Mouse (Mus musculus) megakaryocyte-erythroid progenitor cell, adult 5-6 weeks (primary cell): ENCODE measurements around the gene Sbf1. TPM values are rescaled to one million over a fixed set of nuclear protein-coding genes. Genes with fewer than 3 reads are reported as not detected.

Experiments
- ATAC-seq: replicated peaks from 2 replicates; pipeline ENCODE4 v1.8.0; 2016; ENCODE audit warnings: mild to moderate bottlenecking, inconsistent platforms; ENCODE audit not compliant: severe bottlenecking, poor library complexity, low FRiP score, low TSS enrichment
- total RNA-seq, 2 experiments: library from RNA; stranded (forward) in 1 of 2; stranded (reverse) in 1 of 2; fragments of 200-1000, 215-1000 nt in 1 of 2; fragments of >200 nt in 1 of 2; fragmentation: Nextera tagmentation in 1 of 2; gene quantifications; 2 replicates each; pipeline ENCODE4 v1.2.3; 2014 to 2017

Gene Sbf1
- total RNA-seq, 2 experiments from 2014 or later, result 83.9 to 161 TPM

DNA sequence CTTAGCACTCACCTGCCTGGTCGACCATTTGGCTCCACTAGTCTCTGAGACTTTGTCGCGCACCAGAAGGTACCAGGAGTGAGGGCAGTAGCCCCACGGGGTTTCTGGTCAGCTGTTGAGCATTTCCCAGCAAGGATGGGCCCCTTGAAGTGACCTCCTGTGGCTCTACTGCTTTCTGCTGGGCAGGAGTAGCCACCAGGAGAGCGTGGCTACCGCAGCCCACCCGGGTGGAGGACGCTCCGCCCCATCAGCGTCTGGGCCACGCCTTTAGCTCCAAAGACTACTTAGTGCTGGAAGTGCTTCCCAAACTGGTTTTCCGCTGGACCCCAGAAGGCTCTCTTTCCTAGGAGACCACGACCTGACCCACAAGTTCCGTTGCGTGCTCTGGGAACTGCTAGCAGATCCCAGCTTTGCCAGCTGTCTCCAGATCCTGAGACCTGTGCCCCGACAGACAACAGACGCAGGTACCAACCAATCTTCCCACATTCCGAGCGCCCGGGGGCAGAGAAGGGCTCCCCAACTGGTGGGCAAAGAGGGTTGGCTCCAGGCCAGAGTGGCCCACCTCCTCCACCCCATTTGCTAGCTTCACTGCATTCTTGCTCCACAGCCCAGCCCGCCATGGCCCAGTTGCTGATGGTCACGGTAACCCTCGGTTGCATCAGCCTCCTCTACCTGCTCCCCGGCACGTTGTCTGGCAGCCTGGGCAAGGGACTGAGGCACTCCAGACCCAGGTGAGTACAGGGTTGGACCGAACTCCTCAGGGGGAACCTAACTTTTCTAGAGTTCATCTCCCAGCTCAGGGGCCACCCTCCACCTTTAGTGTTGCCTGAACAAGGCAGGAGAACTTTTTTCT lies 7.8 kb upstream of the Sbf1 start, which contains the start of gene Adm2:
Gene Adm2 (plus strand): TSS at position 51 of the 853 bp plus-strand sequence.
- no peak for ATAC-seq

DNA sequence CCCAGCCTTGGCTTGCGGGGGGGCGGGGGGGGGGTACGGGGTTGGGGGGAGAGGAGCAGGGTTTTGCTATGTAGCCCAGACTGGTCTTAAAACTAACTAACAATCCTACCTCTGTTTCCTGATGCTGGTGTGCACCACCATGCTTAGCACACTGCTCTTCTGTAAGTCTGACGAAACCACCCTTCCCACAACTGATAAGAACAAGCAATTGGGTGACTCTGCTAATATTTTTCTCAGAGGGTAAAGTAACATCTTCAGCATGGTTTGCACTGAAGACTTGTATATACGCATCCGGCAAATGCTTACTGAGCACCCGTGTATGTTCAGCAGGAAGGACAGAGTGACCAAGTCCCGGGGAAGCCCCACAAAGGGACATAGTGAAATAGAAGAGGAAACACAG lies 6.2 kb upstream of the Sbf1 start:
- peak; percentile 79 for ATAC-seq

GRCm38 (mm10) chr15:89316146-89316545 lies 1.0 kb upstream of the Sbf1 start:
- ATAC-seq, result no peak

DNA sequence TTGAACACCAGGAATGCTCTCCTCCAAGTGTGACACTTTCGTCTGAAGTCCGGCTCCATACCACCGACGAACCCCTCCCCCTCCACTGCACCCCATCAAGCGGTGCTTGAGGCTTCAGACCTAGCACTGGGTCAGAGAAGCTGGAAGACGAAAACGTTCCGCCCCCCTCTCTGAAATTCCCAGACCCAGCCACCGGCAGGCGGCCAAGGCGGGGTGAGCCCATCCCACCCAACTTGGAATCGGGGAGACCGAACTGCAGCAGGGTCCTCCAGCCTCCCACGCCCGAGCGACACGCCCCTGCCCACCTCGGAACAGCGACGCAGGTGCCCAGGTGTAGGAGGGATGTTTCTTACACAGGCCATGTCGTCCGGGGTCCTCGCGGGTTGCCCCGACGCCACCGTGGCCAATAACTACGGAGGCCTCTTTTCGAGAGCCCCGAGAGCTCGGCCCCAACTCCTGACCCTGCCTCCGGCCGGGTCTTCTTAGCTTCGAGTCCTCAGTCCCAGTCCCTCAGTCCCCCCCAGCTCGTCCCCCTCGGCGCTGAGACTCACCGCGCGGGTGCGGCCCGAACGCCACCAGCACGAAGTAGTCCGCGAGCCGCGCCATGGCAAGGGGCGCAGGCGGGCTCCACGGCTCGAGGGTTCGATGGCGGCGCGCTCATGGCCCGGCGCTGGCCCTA lies 461 bp downstream of the Sbf1 start:
- no peak for ATAC-seq

- ATAC-seq, result peak; percentile 8; the same call in 1 of the 2 replicates
Measured at GRCm38 (mm10) chr15:89314107-89314506, 1.0 kb downstream of the Sbf1 start.

DNA sequence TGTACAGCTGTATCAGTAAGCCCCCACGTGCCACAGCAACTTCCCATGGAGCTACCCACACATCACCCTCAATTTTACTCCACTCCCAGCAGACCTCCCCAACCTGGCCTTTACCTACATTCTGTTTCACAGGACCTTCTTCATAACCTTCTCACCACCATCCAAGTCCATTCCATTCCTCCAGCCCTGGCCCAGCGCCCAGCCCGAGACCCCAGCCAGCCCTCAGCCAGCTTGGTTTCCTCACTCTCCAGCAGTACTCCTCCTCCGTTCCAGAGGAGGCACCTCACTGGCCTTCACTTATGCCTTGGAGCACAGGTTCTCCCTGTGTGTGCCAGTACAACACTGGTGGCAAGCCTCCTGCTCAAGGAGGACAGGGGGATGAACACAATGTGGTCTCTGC lies 1.8 kb downstream of the Sbf1 start:
- no peak for ATAC-seq

DNA sequence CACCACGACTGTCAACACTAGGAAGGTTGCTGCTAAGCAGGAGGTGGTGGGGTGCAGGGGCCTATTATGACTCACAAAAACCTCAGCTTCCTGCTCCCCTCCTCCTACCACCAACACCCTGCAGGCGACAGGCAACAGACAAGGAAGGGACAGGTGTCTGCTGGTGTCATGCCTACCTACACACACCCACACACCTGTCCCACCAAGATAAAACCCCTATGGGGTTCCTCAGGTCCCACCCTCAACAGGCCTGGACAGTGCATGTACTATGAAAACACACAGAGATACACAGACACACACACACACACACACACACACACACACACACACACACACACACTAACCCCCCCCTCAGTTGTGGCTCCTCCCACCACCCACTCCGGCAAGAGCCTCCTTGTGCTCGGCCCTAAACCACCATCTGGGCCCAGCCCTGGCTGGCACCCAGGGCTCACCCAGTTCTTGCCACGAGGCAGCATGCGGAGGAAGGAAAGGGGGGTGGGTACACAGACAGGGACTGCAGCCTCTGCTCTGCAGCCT lies 5.1 kb downstream of the Sbf1 start:
- ATAC-seq, result peak; percentile 53

GRCm38 (mm10) chr15:89308406-89309139 lies 6.5 kb downstream of the Sbf1 start:
- ATAC-seq, result no peak

- ATAC-seq, result no peak
Measured at GRCm38 (mm10) chr15:89307461-89307860, 7.7 kb downstream of the Sbf1 start.

DNA sequence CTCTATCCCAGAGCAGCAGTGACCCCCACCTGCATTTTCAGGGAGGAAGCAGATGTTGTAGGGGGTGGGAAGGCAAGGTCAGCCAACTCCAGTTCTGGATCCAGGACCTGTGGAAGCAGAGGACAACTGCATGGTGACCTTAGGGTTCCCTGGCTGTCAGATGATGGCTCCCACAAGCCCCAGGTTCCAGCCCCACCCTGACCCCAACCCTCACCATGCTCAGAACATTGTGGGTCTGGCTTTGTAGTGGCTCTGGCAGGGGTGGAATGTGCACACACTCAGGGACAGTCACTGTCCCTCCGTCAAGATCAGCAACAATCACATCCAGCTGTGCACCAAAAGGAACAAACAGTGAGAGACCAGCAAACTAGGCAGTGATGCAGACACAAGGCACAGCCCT lies 9.1 kb downstream of the Sbf1 start:
- no peak for ATAC-seq

GRCm38 (mm10) chr15:89300600-89300999 lies 14.5 kb downstream of the Sbf1 start:
- no peak for ATAC-seq

GRCm38 (mm10) chr15:89300180-89300579 lies 14.9 kb downstream of the Sbf1 start:
- no peak for ATAC-seq

DNA sequence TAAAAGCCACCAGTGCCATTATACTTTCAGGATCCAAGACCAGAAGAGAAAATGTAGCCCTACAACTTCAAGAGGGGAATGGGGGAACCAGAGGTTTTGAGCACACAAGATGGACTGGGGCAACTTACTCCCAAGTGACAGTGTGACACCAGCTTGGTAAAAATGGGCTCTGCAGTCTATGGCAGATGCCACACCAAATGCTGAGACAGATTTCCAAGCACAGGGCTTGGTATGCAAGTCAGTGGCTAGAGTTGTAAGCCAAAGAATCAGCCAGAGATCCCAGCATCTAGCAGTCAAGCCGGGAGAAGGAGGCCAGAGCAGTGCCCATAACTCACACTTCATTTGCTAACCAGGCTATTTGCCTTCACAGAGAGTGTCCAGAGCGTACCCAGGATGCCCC lies 17.4 kb downstream of the Sbf1 start:
- ATAC-seq, result no peak

DNA sequence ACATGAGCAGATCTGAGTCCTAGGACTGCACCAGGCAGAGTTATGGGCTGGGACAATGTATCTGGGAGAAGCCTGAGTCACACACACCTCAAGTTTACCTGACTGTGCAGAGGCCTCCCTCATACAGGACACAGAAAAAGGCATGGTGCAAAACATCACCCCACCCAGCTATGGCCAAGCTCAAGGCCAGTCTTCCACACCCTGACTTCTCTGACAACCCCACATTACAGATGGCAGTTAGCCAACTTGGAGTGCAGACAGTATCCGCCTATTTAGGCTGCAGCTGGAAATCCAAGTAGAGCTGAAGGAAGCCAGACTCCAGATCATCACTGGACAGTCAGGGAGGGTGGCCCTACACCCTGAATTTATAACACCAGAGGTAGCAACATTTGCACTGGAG lies 18.6 kb downstream of the Sbf1 start:
- ATAC-seq, result 0 out of 2 replicates have a peak, but pooled peaks have one; percentile 10

DNA sequence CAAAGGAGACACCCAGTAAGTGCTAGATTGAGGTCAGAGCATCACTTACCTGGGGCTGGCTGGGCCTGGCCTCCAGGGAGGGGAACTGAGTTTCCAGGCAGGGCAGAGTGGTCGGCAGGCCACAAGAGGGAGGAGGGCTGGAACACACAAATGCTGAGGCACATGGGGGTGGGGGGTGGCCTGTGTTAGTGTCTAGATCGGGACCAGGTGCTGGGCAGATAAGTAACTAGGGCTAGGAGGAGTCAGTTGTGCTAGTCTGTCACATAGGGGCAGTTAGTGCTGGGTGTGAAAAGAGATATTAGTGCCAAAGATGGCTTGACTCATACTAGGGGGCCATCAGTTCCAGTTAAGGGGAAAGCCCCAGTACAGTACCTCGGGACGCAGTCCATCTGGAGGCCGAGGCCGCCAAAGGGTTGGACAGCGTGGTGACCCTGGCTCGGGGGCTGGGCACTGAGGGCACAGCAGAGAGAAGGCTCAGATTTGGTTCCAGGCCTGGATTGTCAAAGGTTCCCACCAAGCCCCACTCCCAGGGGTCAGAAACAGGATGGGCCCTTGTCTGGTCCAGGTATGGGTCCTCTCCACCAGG lies 19.4 kb downstream of the Sbf1 start:
- ATAC-seq, result peak; percentile 69

GRCm38 (mm10) chr15:89293778-89294177 lies 21.3 kb downstream of the Sbf1 start:
- ATAC-seq, result no peak

- ATAC-seq, result no peak
Measured at GRCm38 (mm10) chr15:89292795-89293194, 22.3 kb downstream of the Sbf1 start.

DNA sequence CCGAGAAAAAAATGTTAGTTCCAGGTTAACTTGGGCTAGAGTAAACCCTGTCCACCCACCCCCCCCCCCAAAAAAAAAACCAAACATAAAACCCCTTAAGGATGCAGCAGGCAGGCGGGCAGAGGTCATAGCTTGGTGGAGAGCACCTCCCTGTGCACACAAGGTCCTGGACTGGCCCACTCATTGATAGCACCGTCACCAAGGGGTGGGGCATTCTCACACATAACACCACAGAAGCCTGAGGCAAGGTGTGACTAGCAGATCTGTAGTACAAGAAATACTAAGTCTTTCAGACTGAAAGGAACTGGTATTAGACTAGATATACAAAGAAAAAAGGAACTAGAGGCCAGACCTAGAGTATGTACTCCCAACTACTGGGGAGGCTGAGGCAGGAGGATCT lies 23.6 kb downstream of the Sbf1 start:
- peak; percentile 60 for ATAC-seq

DNA sequence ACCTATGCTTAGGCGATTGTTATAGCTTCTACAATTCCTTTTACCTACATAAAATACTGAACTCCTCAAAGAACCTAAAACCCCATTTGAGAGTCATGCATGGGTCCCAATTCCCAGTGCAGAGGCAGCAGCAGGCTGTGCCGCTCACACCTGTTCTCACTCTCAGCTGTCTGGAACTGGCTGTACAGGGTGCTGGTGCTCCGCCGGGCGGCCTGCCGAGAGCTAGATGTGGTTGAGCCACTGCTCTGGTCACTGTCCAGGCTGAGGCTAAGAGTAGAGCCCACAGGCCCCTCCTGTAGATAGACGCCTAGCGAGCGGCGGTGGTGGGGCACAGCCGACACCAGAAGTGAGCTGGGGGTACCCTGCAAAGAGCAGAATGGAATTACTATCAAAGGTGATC lies 25.7 kb downstream of the Sbf1 start:
- ATAC-seq, result no peak
